In genomic region chr9:59616622-59617306, GRCm38 (mm10) we compare ENCODE assay signal across 8 mouse cellular contexts. TPM values are rescaled to one million over a fixed set of nuclear protein-coding genes. Genes with fewer than 3 reads are reported as not detected.
A peak's percentile ranks its signal among the peaks of the same experiment; 100 is the strongest.
DNase-seq lines count a peak whose midpoint lies in the region; ATAC-seq and TF ChIP-seq lines count a peak whose summit lies in the region.

Parp6 (plus strand) TSS chr9:59617284.

- H3K36me3 ChIP-seq in embryonic facial prominence, embryonic 14.5 days (ENCODE audit: control insufficient read depth, insufficient read depth, low read length): no peaks in the 10 kb centered on the region
- peaks cover 4% of the 10 kb centered on the region; the same call in 1 of the 2 replicates for H3K36me3 ChIP-seq in heart, adult 2 months (ENCODE audit: control insufficient read depth, insufficient read depth, low read length)
- no peaks in the 10 kb centered on the region; the same call in 1 of the 2 replicates for H3K36me3 ChIP-seq in limb, embryonic 13.5 days
- H3K36me3 ChIP-seq in midbrain, embryonic 16.5 days (ENCODE audit: control insufficient read depth, insufficient read depth, low read length): no peaks in the 10 kb centered on the region

- no peaks in the 10 kb centered on the region for H3K27me3 ChIP-seq in embryonic facial prominence, embryonic 14.5 days (replicated peaks; ENCODE audit: control insufficient read depth, insufficient read depth, low read length)
- H3K27me3 ChIP-seq in heart, adult 2 months (ENCODE audit: control insufficient read depth, insufficient read depth, low read length): no peaks in the 10 kb centered on the region
- no peaks in the 10 kb centered on the region for H3K27me3 ChIP-seq in limb, embryonic 13.5 days
- no peaks in the 10 kb centered on the region for H3K27me3 ChIP-seq in midbrain, embryonic 16.5 days (ENCODE audit: control insufficient read depth, insufficient read depth, low read depth, low read length)

- peak; percentile 99 for DNase-seq in 3T3-L1 (ENCODE audit: low read depth, low spot score)
- peak; percentile 99 to 100 for DNase-seq in adrenal gland, postnatal 4 days (ENCODE audit: low spot score in 2 of 2)
- peak; percentile 99 for DNase-seq in embryonic facial prominence, embryonic 14.5 days (ENCODE audit: low spot score)
- peak; percentile 99 to 100 for DNase-seq in heart, adult 2 months
- peak; percentile 99 for DNase-seq in kidney, adult 8-10 months
- peak; percentile 96 to 100 for DNase-seq in spleen, postnatal 10 days (ENCODE audit: low spot score in 2 of 2)

- peak within 1 kb of the TSS; percentile 62 for H3K4me2 ChIP-seq in embryonic facial prominence, embryonic 14.5 days (ENCODE audit: low read depth, low read length)
- peak within 1 kb of the TSS; percentile 76 for H3K4me2 ChIP-seq in limb, embryonic 13.5 days (replicated peaks)
- H3K4me2 ChIP-seq in midbrain, embryonic 16.5 days (ENCODE audit: low read length): peak within 1 kb of the TSS; percentile 73

- no peaks in the 10 kb centered on the region for H3K9me3 ChIP-seq in embryonic facial prominence, embryonic 14.5 days (ENCODE audit: control insufficient read depth, low read length)
- no peaks in the 10 kb centered on the region for H3K9me3 ChIP-seq in limb, embryonic 13.5 days
- no peaks in the 10 kb centered on the region for H3K9me3 ChIP-seq in midbrain, embryonic 16.5 days (replicated peaks; ENCODE audit: control insufficient read depth, low read length, poor library complexity, severe bottlenecking)

- peaks cover 11% of the 10 kb centered on the region for H3K4me1 ChIP-seq in embryonic facial prominence, embryonic 14.5 days (ENCODE audit: control insufficient read depth, insufficient read depth, low read length)
- no peaks in the 10 kb centered on the region; the same call in 1 of the 2 replicates for H3K4me1 ChIP-seq in heart, adult 2 months (ENCODE audit: control insufficient read depth, insufficient read depth, low read length)
- H3K4me1 ChIP-seq in limb, embryonic 13.5 days: peaks cover 18% of the 10 kb centered on the region
- peaks cover 18% of the 10 kb centered on the region for H3K4me1 ChIP-seq in midbrain, embryonic 16.5 days (ENCODE audit: control insufficient read depth, insufficient read depth, low read length)

- WGBS in embryonic facial prominence, embryonic 14.5 days: 1% methylated on average over 23 of the region's 36 CpGs
- WGBS in heart, adult 2 months: under 1% methylated on average over 36 of the region's 36 CpGs
- under 1% methylated on average over 36 of the region's 36 CpGs for WGBS in limb, embryonic 13.5 days
- WGBS in midbrain, embryonic 16.5 days: under 1% methylated on average over 36 of the region's 36 CpGs

- H3K79me2 ChIP-seq in heart, adult 2 months (replicated peaks; ENCODE audit: control insufficient read depth, insufficient read depth, low read length): 0 out of 2 replicates have a peak, but pooled peaks cover 1% of the 10 kb centered on the region

- peak within 1 kb of the TSS; percentile 76 for H3K27ac ChIP-seq in embryonic facial prominence, embryonic 14.5 days (replicated peaks; ENCODE audit: low read depth, low read length)
- H3K27ac ChIP-seq in heart, adult 2 months: peak within 1 kb of the TSS; percentile 91
- peak within 1 kb of the TSS; percentile 88 for H3K27ac ChIP-seq in limb, embryonic 13.5 days
- H3K27ac ChIP-seq in midbrain, embryonic 16.5 days (ENCODE audit: low read length): peak within 1 kb of the TSS; percentile 94

- peak; percentile 66 for TF ChIP-seq CTCF in heart, adult 2 months (IDR thresholded peaks at IDR 0.05)

- TF ChIP-seq POLR2A in heart, adult 2 months (IDR thresholded peaks at IDR 0.05; ENCODE audit: insufficient read depth, low read depth, low read length): peak; percentile 96

- ATAC-seq in embryonic facial prominence, embryonic 14.5 days (ENCODE audit: low read depth): peak; percentile 99
- peak; percentile 99 for ATAC-seq in limb, embryonic 13.5 days (ENCODE audit: low FRiP score, low read depth)
- ATAC-seq in midbrain, embryonic 16.5 days: peak; percentile 98

- peak within 1 kb of the TSS; percentile 74 for H3K4me3 ChIP-seq in embryonic facial prominence, embryonic 14.5 days (ENCODE audit: low read depth, low read length)
- peak within 1 kb of the TSS; percentile 74 for H3K4me3 ChIP-seq in heart, adult 2 months
- H3K4me3 ChIP-seq in limb, embryonic 13.5 days: peak within 1 kb of the TSS; percentile 94
- peak within 1 kb of the TSS; percentile 98 for H3K4me3 ChIP-seq in midbrain, embryonic 16.5 days (ENCODE audit: low read depth, low read length)

- peak; percentile 71; the same call in 1 of the 2 replicates for TF ChIP-seq EP300 in heart, adult 2 months (IDR thresholded peaks at IDR 0.05; ENCODE audit: insufficient read depth, low read depth, low read length)

- H3K9ac ChIP-seq in embryonic facial prominence, embryonic 14.5 days (ENCODE audit: low read depth, low read length): peak within 1 kb of the TSS; percentile 79
- peak within 1 kb of the TSS; percentile 83 for H3K9ac ChIP-seq in heart, adult 2 months (ENCODE audit: low read depth, low read length)
- H3K9ac ChIP-seq in limb, embryonic 13.5 days: peak within 1 kb of the TSS; percentile 91
- peak within 1 kb of the TSS; percentile 96 for H3K9ac ChIP-seq in midbrain, embryonic 16.5 days (ENCODE audit: low read depth, low read length)

- intact Hi-C loops in heart, adult 2 months (cut with DNase I): loop anchor here (1.0 to 2.0 kb wide), 2 partner anchors 40 to 135 kb away; partner anchors contain the start of gene Pkm

RNA-seq across cellular contexts. Expression of gene Parp6, which starts in this region (rescaled TPM):
- total RNA-seq in adrenal gland, postnatal 4 days (2021): 10 to 100 TPM; 31.6 to 32.2 TPM
- polyA plus RNA-seq in embryonic facial prominence, embryonic 14.5 days (2014; fragmentation: Nextera tagmentation; extraction: Ambion mirVana): 29.1 and 32.2 TPM in 2 replicates
- total RNA-seq in heart, adult 2 months (2021): 10 to 100 TPM; 16.4 to 16.5 TPM
- polyA plus RNA-seq in heart, adult 2 months (2012; rRNA removed): 24.2 and 40.3 TPM in 2 replicates
- polyA plus RNA-seq in limb, embryonic 13.5 days (2015; fragmentation: Nextera tagmentation; extraction: Ambion mirVana): 31.5 TPM in 2 replicates
- polyA plus RNA-seq in midbrain, embryonic 16.5 days (2015; fragmentation: Nextera tagmentation; extraction: Ambion mirVana): 214 and 222 TPM in 2 replicates

Comparison
In these comparisons a context has a peak if more than half of its experiments do, and no peak if none do; other contexts are left out.
1. Peak in every context shown above with its lines: DNase-seq, ATAC-seq, H3K4me3 ChIP-seq and H3K27ac ChIP-seq.